Mouse (Mus musculus) cerebellum, adult 9-10 months (tissue): Measurements from ENCODE around the gene Gbp3.

Experiments
- DNase-seq: peaks from one replicate; pipeline ENCODE4 v3.0.0; 2022

The Gbp3 gene

DNA sequence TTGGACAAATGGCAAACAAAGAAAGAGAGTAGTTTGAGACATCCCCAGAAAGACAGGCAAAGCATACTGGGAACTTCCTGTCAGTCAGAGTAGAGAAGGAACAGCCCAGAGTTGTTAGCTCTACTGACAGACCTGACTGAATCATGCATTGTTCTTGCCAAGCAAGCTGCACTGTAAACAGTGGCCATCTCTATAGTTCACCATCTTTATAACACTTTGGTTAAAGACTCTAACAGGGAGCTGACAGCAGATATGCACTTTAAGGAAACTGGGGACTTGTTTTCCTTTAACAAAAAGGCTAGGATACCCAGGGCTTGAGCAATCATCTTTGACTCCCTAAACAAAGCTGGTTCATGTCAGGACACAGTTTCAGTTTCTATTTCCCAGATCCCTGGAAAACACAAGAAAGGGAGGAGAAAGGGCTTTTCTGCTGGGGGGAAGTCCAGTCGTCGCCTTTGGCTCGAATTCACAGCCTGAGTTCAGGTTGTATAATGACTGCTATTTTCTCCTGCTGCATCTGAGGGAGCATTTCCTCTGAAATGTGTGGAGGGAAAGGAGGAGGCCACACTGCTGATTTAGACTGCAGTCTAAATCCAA, at the start of gene Gbp3:
TSS of gene Gbp3 (plus strand) at position 395 of the 597 bp plus-strand sequence.
- no peak for DNase-seq

DNA sequence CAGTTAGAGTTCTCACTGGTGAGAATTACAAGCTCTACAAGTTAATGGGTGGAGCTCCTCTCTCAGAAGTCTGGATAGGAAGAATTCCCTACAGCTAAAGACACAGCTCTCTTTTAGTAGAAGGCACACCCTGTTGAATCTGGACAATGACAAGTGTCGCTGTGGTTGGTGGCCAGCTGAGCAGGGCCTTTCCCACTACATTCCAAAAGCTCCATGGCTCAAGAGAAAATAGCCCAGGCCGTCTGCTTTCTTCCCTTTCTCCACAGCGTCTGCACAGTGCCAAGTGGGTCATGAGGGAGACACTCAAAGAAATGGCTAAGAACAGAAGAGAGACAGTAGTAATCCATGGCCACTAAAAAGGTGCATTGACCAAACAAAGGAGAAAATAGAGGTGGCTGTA, 31.7 kb upstream of the Gbp3 start:
- no peak for DNase-seq

DNA sequence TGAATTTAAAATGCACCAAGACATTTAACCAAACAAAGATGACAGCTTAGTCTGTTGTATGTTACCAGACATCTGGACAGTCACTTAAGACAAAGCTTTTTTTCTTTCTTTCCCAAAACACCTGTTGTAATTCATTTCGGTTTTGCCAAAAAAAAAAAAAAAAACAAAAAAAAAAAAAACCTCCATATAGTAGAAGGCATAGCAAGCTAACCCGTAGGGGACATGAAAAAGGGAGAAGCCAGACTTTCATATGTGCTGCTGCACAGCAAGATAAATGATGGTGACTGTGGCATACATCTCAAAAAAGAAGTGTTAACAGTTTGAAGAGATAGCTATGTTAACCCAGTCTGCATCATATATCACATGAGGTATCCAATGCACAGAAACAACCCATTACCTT, 30.2 kb upstream of the Gbp3 start:
- DNase-seq, result no peak

DNA sequence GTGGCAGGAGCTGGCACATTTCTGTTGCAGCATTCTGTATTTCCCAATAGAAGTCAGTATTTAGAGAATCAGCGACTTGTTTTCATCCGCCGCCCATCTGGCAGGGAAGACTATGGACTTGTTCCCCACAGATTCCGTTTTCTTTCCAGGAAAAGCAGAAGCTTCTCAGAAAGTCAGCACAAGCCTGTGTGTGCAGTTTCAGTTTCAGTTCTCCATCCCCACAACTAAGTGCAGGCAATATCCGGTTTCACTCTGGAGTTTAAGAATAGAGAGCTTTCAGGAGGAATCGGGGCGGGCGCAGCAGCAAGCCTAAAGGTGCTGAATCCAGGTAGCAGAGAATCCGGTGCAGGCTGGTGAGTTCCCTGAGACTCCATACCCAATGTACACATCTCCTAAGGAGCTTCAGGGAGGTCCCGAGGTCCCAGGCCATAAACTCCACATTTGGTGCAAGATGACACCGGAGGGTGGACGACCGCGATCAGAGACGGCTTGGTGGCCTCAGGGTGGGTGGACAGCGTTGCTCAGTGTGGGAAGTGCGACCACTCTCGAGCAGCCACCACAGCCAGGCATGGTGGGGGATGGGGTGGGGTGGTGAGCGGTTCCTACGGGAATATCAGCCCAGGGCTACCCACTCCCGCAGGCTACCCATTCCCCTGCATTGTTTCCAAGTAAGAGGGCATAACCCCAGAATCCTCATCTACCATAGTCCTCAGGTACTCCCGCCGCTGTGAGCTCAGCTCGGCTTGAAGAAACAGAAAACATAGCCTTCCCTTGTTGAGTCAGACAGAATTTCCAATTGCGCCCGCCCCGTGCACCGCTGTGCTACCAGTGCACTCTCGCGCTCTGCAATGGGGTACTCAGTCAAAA, 29.5 kb upstream of the Gbp3 start, which contains the start of gene Gbp7:
TSS of gene Gbp7 (plus strand) at position 256 of the 867 bp plus-strand sequence.
- peak; percentile 7 for DNase-seq

DNA sequence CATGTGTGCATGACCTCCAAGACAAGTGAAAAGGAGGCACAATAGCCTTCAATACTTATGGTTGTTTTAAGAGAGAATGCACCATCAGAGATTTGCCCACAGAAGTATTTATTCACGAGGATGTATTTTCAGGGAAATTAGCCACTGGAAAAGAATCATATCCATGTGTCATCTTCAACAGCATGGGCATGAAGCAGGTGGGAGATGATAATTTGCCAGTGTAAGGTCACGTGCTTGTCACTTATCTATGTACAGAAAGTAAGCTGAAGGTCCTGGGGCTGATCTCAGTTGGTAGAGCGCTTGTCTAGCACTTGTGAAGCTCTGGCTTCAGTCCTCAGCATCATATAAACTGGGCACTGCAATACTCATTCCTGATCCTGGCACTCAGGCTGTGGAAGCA, 28.2 kb upstream of the Gbp3 start:
- no peak for DNase-seq

DNA sequence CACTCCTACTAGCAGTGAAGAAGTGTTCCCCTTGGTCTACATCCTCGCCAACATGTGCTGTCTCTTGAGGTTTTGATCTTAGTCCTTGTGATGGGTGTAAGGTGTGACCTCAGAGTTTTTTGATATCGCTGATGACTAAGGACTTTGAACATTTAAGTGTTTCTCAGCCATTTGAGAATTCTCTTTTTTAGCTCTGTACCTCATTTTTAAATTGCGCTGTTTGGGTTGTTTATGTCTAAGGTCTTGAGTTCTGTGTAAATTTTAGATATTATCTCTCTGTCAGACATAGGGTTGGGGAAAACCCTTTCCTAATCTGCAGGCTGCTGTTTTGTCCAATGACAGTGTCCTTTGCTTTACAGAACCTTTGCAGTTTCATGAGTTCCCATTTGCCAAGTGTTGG, 26.6 kb upstream of the Gbp3 start:
- DNase-seq, result no peak

DNA sequence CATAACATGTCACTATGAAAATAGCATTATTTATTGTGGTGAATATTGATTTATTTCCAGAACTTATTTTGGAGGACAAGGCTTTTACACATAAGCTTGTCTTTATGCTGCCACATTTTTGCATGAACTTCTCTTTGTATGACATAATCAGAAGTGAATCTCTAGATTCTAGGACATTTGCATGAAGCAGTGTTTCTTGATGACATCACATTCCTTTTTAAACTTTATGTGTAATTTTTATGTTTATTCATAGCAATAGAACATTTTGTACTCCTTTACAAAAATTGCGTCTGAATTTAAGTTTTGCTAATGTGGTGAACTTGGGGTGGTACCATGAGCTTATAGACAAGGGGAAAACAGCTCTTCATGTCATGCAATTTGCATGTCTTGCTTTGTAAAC, 24.2 kb upstream of the Gbp3 start:
- no peak for DNase-seq

DNA sequence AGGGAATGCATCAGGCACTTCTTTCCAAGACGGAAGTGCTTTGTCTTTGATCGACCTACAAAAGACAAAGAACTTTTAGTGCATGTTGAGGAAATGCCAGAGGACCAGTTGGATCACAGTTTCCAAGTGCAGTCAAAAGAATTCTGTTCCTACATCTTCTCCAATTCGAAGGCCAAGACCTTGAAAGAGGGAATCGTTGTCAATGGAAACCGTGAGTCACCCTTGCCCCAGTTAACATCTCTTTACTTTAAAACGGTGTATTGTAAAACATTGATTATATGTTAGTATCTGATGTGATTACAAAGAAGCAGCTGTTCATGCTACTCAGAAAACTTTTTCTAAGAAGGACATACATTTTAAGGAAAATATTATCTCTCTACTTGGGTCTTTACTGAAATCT, 18.4 kb upstream of the Gbp3 start:
- no peak for DNase-seq

DNA sequence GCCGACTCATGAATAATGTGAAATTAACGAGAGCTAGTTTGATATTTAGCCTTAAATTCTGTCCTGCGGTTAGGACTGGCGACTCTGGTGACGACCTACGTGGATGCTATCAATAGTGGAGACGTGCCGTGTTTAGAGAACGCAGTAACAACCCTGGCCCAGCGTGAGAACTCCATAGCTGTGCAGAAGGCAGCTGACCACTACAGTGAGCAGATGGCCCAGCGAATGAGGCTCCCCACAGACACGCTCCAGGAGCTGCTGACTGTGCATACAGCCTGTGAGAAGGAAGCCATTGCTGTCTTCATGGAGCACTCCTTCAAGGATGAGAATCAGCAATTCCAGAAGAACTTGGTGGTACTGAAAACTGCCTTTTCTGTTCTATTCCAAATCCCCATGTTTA, 17.1 kb upstream of the Gbp3 start:
- peak; percentile 35 for DNase-seq

DNA sequence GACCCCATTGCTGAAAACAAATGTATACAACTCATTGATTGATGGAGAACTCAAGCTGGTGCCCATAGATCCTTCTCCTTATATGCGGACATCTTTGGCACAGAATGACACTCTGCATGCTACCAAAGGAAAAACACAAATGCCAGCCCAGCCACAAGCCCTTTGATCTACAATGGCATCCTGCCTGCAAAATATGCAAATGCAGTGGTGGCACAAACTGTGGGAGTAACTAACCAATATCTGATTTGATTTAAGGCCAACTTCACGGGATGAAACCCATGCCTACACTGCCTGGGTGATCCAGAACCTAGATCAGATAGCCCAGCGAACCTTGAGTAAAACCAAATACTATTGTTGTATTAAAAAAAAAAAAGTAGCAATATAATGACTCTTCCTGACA, 13.1 kb upstream of the Gbp3 start:
- DNase-seq, result no peak

DNA sequence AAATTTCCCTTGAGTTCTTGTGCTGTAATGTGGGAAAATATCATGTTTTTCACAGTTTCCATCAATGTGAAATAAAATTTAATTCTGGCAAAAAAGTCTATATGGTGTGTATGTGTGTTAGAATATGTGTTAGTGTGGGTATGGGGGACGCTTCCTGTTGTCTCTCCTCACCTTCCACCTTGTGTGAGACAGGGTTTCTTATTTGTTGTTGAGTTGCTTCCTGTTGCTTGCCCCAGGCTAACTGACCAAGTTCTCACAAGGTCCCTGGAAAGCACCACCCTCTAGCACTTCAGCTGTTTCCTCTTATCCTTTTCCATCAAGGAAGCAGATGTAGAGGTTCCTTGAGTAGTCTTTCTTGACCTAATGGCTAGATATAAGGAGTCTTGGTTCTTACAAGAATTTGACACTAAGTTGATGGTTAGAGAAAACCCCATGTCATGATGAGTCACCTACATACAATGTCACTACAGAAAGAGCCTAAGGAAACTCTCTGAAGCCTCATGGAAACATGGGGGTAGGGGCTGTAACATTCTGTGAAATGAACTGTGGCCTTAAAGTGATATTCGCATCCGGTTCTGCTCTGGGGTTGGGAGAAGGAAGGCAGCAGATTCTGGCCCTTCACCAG, 9.7 kb upstream of the Gbp3 start:
- no peak for DNase-seq

DNA sequence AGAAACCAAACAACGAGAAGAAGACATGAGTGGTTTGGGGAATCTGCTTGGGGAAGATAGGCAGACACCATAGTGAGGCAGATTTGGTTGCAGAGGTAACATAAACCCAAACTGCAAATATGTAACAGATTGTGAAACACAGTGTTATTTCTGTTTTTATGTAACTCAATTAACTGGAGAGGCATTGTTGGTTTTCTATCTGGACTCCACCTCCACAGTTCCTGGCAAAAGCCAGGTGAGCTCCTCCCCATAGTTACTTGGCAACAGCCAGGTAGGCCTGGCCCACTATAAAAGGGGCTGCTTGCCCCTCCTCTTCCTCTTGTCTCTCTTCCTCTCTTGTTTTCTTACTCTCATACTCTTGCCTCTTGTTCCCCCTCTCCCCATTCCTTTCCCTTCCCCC, 5.2 kb upstream of the Gbp3 start:
- no peak for DNase-seq

DNA sequence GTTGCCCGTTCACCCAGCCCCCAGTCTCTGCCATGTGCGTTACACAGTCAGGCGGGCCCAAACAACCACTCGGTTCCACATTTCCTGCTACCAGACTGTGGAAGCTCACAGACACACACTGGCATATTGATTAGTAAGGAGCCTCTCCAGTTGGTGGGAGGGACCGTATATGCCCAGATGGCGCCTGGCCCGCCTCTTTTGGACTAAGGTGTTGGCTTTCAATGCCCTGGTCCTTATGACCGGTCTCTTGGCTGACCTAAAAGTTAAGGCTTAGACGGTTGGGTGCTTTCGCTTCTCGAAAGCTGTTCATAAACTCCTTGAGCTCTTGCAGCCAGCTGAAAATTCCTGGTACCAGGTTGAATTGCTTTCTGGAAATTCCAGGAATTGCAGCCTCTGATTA, 4.2 kb upstream of the Gbp3 start:
- DNase-seq, result no peak

DNA sequence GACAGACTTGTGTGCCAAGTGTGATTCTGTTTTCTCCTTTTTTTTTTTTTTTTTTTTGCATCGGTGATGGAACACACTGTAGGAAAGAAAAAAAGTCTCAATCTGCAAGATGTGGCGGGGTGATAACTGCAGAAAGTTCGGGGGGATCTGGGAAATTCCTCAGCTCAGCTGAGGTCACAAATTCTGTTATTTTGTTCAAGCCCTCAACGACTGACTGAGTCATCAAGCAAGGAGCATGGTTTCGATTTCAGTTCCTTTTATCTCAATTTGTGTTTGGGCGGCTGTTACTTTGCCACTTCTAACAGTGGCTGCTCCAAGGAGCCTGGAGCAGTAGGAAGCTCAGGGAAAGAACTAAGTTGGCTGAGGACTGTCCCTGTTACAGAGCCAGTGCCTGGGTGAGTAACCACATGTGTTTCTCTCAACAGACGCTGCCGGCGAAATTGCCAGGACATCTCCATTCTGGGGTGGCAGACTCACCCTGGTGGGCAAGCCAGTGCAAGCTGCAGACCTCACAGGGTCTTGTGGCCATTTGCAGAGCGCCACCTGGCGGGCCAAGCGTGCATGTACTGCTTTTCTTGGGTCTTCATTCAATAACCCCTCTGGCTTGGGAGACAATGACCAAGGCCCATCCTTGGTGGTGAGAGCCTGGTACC, 596 bp downstream of the Gbp3 start:
- DNase-seq, result peak; percentile 76

DNA sequence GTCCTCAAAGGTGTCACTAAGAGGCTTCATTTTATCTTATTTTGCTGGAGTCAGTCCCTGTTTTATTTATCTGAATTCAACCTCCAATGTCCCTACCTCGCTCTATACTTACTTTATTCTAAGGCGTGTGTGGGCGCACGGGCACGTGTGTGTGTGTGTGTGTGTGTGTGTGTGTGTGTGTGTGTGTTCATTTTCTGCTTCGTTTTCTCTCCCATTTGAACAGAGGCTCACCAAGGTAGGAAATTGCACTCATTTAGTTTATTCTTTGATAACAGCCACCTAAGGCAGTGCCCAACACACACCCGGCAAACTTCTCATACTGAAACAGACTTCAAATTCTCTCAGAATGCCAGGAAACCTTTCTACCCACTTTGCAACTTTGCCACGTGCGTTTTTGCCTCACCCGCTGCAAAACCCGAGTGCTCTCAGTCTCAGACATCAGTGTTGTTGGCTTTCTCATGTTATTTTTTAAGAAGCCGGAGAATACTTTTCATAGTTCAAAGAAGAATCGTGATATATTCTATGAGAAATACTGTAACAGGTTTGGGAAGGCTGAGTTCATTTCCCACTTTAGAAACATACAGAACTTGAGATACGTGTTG, 1.3 kb downstream of the Gbp3 start:
- DNase-seq, result no peak

DNA sequence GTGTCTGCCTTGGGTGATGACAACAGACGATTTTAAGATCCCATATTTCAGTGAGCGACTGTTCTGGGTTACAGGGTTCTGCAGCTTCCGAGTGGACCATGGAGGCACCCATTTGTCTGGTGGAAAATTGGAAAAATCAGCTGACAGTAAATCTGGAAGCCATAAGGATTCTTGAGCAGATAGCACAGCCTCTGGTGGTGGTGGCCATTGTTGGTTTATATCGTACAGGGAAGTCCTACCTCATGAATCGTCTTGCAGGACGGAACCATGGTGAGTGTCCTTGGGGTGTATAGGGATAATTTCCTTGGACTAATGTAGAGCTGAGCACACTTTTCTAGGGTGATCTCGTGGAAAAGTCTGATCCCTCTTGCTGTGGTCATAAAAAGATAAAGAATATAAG, 1.8 kb downstream of the Gbp3 start:
- no peak for DNase-seq

DNA sequence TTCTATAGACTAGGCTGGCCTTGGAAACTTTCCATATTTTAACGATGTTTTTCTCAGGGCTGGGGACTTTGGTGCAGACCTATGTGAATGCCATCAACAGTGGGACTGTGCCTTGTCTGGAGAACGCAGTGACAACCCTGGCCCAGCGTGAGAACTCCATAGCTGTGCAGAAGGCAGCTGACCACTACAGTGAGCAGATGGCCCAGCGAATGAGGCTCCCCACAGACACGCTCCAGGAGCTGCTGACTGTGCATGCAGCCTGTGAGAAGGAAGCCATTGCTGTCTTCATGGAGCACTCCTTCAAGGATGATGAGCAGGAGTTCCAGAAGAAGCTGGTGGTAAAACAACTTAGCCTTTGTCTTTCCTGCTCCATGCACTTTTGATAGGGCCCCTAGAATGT, 7.7 kb downstream of the Gbp3 start:
- peak; percentile 33 for DNase-seq

DNA sequence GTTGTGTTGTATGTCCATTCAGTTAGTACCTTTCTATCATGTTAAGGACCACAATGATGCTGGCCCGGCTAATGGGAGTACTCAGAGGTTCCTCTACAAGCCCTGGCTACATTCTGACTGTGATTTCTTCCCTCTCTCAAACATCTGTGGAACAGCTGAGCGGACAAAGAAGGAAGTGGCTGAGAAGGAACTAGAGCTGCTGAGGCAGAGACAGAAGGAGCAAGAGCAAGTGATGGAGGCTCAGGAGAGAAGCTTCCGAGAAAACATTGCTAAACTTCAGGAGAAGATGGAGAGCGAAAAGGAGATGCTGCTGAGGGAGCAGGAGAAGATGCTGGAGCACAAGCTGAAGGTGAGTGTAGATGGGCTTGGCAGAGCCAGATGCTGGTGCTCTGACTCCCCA, 10.9 kb downstream of the Gbp3 start:
- DNase-seq, result no peak

DNA sequence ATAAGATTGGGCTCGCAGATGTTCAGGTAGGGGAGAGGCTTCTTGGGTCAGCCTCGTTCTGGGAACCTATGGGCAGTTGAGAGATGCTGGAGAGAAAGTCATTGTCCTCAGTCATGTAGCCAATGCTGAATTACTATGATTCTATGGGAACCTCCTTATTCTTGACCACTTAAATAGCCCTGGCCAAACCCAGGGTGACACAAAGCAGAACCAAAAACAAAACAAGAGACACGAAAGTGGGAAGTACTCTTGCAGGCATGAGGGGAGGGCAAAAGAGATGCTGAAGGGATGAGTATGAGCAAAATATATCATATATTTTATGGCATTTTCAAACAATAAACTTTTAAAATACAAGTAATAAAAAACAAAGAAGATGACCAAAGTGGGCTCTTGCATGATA, 17.3 kb downstream of the Gbp3 start:
- no peak for DNase-seq

DNA sequence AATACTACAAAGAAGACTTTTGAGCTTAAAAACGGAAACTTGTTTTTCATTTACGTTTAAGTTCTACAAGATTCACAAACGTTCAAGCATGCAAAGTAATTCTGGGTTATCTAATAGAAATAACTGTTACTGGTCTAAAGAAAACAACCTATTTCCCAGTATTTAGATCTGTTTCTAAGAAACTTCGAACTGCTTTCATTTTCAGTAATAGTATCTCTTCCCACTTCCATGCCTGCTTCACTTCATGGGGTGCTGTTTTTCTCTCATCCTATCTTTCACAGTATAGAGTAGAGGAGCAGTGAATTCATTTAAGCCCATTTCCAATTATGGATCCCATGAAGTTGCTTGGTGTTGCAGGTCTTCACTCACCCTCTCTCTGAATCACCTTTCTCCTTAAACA, 18.5 kb downstream of the Gbp3 start:
- DNase-seq, result no peak

DNA sequence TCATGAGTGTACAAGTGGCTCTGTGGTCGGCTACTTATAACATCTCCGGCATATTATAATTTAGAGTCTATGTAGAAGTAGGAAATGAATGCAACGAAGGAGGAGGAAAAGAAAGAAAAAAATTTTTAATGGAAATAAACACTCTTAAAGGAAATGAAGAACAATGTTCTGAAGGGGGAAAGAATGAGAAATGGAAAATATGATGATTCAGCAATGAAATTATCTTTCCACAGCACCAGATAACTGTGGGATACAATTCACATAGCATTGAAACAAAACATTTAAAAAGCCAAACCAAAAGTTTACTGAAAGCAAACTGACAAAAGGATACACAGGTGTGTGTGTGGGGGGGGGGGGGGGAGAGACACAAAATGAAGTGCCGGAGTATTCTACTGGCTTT, 23.2 kb downstream of the Gbp3 start:
- DNase-seq, result no peak

DNA sequence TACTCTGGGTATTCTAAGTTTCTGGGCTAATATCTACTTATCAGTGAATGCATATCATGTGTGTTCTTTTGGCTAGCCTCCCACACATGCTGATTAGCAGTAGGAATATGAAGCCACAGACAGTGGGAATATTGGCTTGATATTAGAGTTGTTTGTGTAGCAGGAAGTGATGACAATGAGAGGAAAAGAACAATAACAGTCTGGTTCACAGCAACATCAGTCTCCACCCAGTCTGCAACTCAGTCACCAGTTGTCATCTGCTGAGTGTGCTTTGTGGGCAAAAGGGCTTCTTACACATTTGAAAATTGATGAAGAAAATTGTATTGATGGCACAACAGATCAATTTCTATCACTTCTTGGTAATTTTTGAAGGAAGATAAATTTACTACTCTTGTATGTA, 27.6 kb downstream of the Gbp3 start:
- DNase-seq, result no peak

DNA sequence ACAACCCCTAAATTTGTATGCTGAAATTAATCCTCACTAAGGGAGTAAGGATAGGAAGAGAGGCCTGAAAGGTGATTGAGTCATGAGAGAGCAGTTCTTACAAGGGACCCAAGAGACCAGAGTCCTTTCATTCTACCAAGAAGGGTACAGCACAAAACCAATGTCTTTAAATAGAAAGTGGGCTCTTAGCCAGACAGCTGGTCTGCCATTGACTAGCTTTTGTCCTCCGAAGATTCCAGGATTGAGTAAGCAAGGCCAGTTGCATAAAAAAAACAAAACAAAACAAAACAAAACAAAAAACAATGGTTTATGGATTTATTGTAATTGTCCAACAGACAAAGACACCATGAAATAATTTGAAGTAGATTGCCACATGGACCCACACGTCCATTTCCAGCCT, 29.1 kb downstream of the Gbp3 start:
- DNase-seq, result no peak
